Mouse (Mus musculus): ENCODE results near the gene Parm1. TPM values are rescaled to one million over a fixed set of nuclear protein-coding genes. Genes with fewer than 3 reads are reported as not detected.

The Parm1 gene
- polyA plus RNA-seq, 1 experiment from 2014 or later: 30.5 TPM

GRCm38 (mm10) chr5:91654331-91655048 is 137.1 kb downstream of the Parm1 start:
- H3K4me1 ChIP-seq (replicated peaks): no peaks in the 10 kb centered on the region
- H3K4me3 ChIP-seq: no peak overlapping the region
- no peaks in the 10 kb centered on the region for H3K36me3 ChIP-seq
- no peak overlapping the region for H3K9ac ChIP-seq
- ATAC-seq (ENCODE audit: insufficient number of reproducible peaks, low FRiP score): no peak
- no peaks in the 10 kb centered on the region; the same call in 1 of the 2 replicates for H3K27me3 ChIP-seq (replicated peaks)
- no peak overlapping the region for H3K27ac ChIP-seq (ENCODE audit: poor library complexity, severe bottlenecking)
- H3K4me2 ChIP-seq: no peak overlapping the region
- H3K9me3 ChIP-seq (replicated peaks): no peaks in the 10 kb centered on the region
- WGBS: 86% methylated on average over 3 of the region's 3 CpGs

GRCm38 (mm10) chr5:91655263-91655662 is 137.8 kb downstream of the Parm1 start:
- Histone ChIP-seq H3K27ac (ENCODE audit: poor library complexity, severe bottlenecking) (no peak overlapping the region), H3K9me3 (replicated peaks) (no peaks in the 10 kb centered on the region), H3K27me3 (replicated peaks) (no peaks in the 10 kb centered on the region; the same call in 1 of the 2 replicates), H3K4me1 (replicated peaks) (no peaks in the 10 kb centered on the region), H3K36me3 (no peaks in the 10 kb centered on the region), H3K4me3 (no peak overlapping the region), H3K9ac (no peak overlapping the region), H3K4me2 (no peak overlapping the region)
- ATAC-seq (ENCODE audit: insufficient number of reproducible peaks, low FRiP score): no peak
- 61% methylated on average over 3 of the region's 3 CpGs for WGBS

- ATAC-seq (ENCODE audit: insufficient number of reproducible peaks, low FRiP score): no peak
- no peaks in the 10 kb centered on the region for H3K36me3 ChIP-seq
- 78% methylated on average over 1 of the region's 1 CpGs for WGBS
Observed at GRCm38 (mm10) chr5:91662715-91663114, 145.3 kb downstream of the Parm1 start.

GRCm38 (mm10) chr5:91667127-91667526 is 149.7 kb downstream of the Parm1 start:
- H3K9ac ChIP-seq: no peak overlapping the region
- H3K4me3 ChIP-seq: no peak overlapping the region
- ATAC-seq (ENCODE audit: insufficient number of reproducible peaks, low FRiP score): no peak
- 57% methylated on average over 4 of the region's 4 CpGs for WGBS
- no peaks in the 10 kb centered on the region for H3K36me3 ChIP-seq
- H3K4me1 ChIP-seq (replicated peaks): no peaks in the 10 kb centered on the region
- no peak overlapping the region for H3K27ac ChIP-seq (ENCODE audit: poor library complexity, severe bottlenecking)
- H3K27me3 ChIP-seq (replicated peaks): no peaks in the 10 kb centered on the region
- H3K4me2 ChIP-seq: no peak overlapping the region
- no peaks in the 10 kb centered on the region for H3K9me3 ChIP-seq (replicated peaks)

More at GRCm38 (mm10) chr5:91662715-91663114, 145.3 kb downstream of the Parm1 start:
- Histone ChIP-seq H3K4me3 (no peak overlapping the region), H3K4me2 (no peak overlapping the region), H3K27ac (ENCODE audit: poor library complexity, severe bottlenecking) (no peak overlapping the region), H3K9ac (no peak overlapping the region), H3K4me1 (replicated peaks) (no peaks in the 10 kb centered on the region), H3K27me3 (replicated peaks) (no peaks in the 10 kb centered on the region), H3K9me3 (replicated peaks) (no peaks in the 10 kb centered on the region)

GRCm38 (mm10) chr5:91669235-91669634 is 151.8 kb downstream of the Parm1 start:
- no peak for ATAC-seq (ENCODE audit: insufficient number of reproducible peaks, low FRiP score)
- Histone ChIP-seq H3K4me1 (replicated peaks) (no peaks in the 10 kb centered on the region), H3K4me3 (no peak overlapping the region), H3K9me3 (replicated peaks) (no peaks in the 10 kb centered on the region), H3K27ac (ENCODE audit: poor library complexity, severe bottlenecking) (no peak overlapping the region), H3K4me2 (no peak overlapping the region), H3K9ac (no peak overlapping the region), H3K36me3 (no peaks in the 10 kb centered on the region), H3K27me3 (replicated peaks) (no peaks in the 10 kb centered on the region)
- 62% methylated on average over 4 of the region's 4 CpGs for WGBS

Other genes with a start within 250 kb of the Parm1 start
- gene Btc, start 114.6 kb upstream of the Parm1 start, polyA plus RNA-seq (2016; fragmentation: Nextera tagmentation; extraction: Ambion mirVana): 0.78 and 1.3 TPM in 2 replicates